Comparison of ENCODE assay signal across 25 mouse cellular contexts in genomic region chr3:101873061-101873675, GRCm38 (mm10). TPM values are rescaled to one million over a fixed set of nuclear protein-coding genes. Genes with fewer than 3 reads are reported as not detected.
A peak's percentile ranks its signal among the peaks of the same experiment; 100 is the strongest.
DNase-seq lines count a peak whose midpoint lies in the region; ATAC-seq and TF ChIP-seq lines count a peak whose summit lies in the region.
"Had no signal": no experiment of that assay in that cellular context is flagged by ENCODE, and none has a peak within 500 bp of the region (broad histone marks: within the 10 kb centered on the region; RNA-seq: fewer than 3 reads in every experiment).

No protein-coding gene starts in this region.

- intact Hi-C loops in heart, postnatal 25 days (cut with DNase I) = no loop called here
- intact Hi-C loops in left cerebral cortex, postnatal 4 days (cut with DNase I) = no loop called here

- TF ChIP-seq POLR2A in lung, adult 2 months (IDR thresholded peaks at IDR 0.05; ENCODE audit: borderline replicate concordance, extremely low read depth, low read depth, low read length) = no peak

- no peak for TF ChIP-seq CTCF in lung, embryonic 14.5 days (IDR thresholded peaks at IDR 0.05; ENCODE audit: low read depth)
- TF ChIP-seq CTCF in lung, adult 2 months (IDR thresholded peaks at IDR 0.05; ENCODE audit: insufficient read depth, low read length) = no peak

- H3K9ac ChIP-seq in lung, embryonic 14.5 days = no peak overlapping the region
- H3K9ac ChIP-seq: heart, embryonic 12.5 days; hindbrain, embryonic 15.5 days; limb, embryonic 15.5 days; liver, embryonic 15.5 days; midbrain, embryonic 15.5 days; neural tube, embryonic 15.5 days had no signal

- H3K4me3 ChIP-seq in lung, embryonic 14.5 days (ENCODE audit: low read depth, low read length) = no peak overlapping the region
- H3K4me3 ChIP-seq in lung, adult 2 months (replicated peaks; ENCODE audit: extremely low read depth, low read depth, low read length) = no peak overlapping the region
- H3K4me3 ChIP-seq: embryonic facial prominence, embryonic 10.5 days; heart, embryonic 12.5 days; hindbrain, embryonic 15.5 days; limb, embryonic 15.5 days; liver, embryonic 15.5 days; megakaryocyte, embryonic 14.5 days; midbrain, embryonic 15.5 days; neural tube, embryonic 15.5 days had no signal

- no peaks in the 10 kb centered on the region for H3K9me3 ChIP-seq in lung, embryonic 14.5 days (ENCODE audit: low read depth, low read length)
- H3K9me3 ChIP-seq: embryonic facial prominence, embryonic 10.5 days; heart, embryonic 12.5 days; hindbrain, embryonic 15.5 days; limb, embryonic 15.5 days; liver, embryonic 15.5 days; megakaryocyte, embryonic 14.5 days; midbrain, embryonic 15.5 days; neural tube, embryonic 15.5 days had no signal

- no peak overlapping the region for H3K27ac ChIP-seq in lung, embryonic 14.5 days (ENCODE audit: low read depth)
- H3K27ac ChIP-seq: embryonic facial prominence, embryonic 10.5 days; hindbrain, embryonic 15.5 days; limb, embryonic 15.5 days; liver, embryonic 15.5 days; midbrain, embryonic 15.5 days; neural tube, embryonic 15.5 days had no signal

- no peak overlapping the region for H3K4me2 ChIP-seq in lung, embryonic 14.5 days
- H3K4me2 ChIP-seq: heart, embryonic 12.5 days; hindbrain, embryonic 15.5 days; limb, embryonic 15.5 days; liver, embryonic 15.5 days; midbrain, embryonic 15.5 days; neural tube, embryonic 15.5 days had no signal

- WGBS in lung, embryonic 14.5 days = 70% methylated on average over 7 of the region's 7 CpGs
- 81% methylated on average over 7 of the region's 7 CpGs for WGBS in lung, adult 2 months

- H3K4me1 ChIP-seq in lung, embryonic 14.5 days (ENCODE audit: insufficient read depth) = peaks cover 4% of the 10 kb centered on the region; the same call in 1 of the 2 replicates
- H3K4me1 ChIP-seq in lung, adult 2 months (ENCODE audit: control insufficient read depth, insufficient read depth, low read length) = peaks cover 3% of the 10 kb centered on the region
- H3K4me1 ChIP-seq: limb, embryonic 15.5 days; liver, embryonic 15.5 days; midbrain, embryonic 15.5 days had no signal

- no peak for ATAC-seq in lung, embryonic 14.5 days (ENCODE audit: insufficient read depth)
- ATAC-seq: intestine, embryonic 16.5 days; midbrain, embryonic 15.5 days had no signal

- H3K27me3 ChIP-seq in lung, embryonic 14.5 days (ENCODE audit: insufficient read depth, low read length) = no peaks in the 10 kb centered on the region
- H3K27me3 ChIP-seq: heart, embryonic 12.5 days; hindbrain, embryonic 15.5 days; limb, embryonic 15.5 days; liver, embryonic 15.5 days; megakaryocyte, embryonic 14.5 days; midbrain, embryonic 15.5 days; neural tube, embryonic 15.5 days had no signal

- DNase-seq in heart, adult 11 months = peak; percentile 82
- DNase-seq in heart, postnatal 25 days (ENCODE audit: low spot score) = no peak
- DNase-seq in layer of hippocampus, adult 11-12 months (ENCODE audit: low spot score) = peak; percentile 36
- no peak for DNase-seq in layer of hippocampus, adult 9-10 months (ENCODE audit: low spot score)
- DNase-seq in lung, embryonic 14.5 days = peak; percentile 28
- no peak for DNase-seq in lung, adult 2 months
- DNase-seq in left cerebral cortex, postnatal 4 days = peak; percentile 47
- DNase-seq: adrenal gland, postnatal 36 days; B cell, adult 2 months; cerebellum, adult 2 months; gastrocnemius, postnatal 36 days; heart, postnatal 36 days; kidney, postnatal 25 days; lung, postnatal 14 days; right cerebral cortex, postnatal 4 days had no signal

- no peaks in the 10 kb centered on the region for H3K36me3 ChIP-seq in lung, embryonic 14.5 days (ENCODE audit: insufficient read depth)
- H3K36me3 ChIP-seq: embryonic facial prominence, embryonic 10.5 days; liver, embryonic 15.5 days; midbrain, embryonic 15.5 days had no signal

RNA-seq across cellular contexts. Expression of gene Mab21l3, which starts 24.4 kb away (rescaled TPM):
- under 1 TPM in 1 of 2 experiments, not detected in 1; 0.08 TPM for total RNA-seq in heart, postnatal 25 days (2021)
- 0.12 and 0.68 TPM in 2 replicates for polyA plus RNA-seq in lung, embryonic 14.5 days (2014; fragmentation: Nextera tagmentation; extraction: Ambion mirVana)
- 0.19 and 0.53 TPM in 2 replicates for polyA plus RNA-seq in lung, adult 2 months (2012; rRNA removed)
- total RNA-seq in left cerebral cortex, postnatal 4 days (2021) = under 1 TPM; 0.16 to 0.28 TPM
- total RNA-seq: common myeloid progenitor, adult 5-6 weeks; gastrocnemius, postnatal 36 days; heart, postnatal 36 days had no signal
- polyA plus RNA-seq: liver, embryonic 15.5 days had no signal

RNA-seq across cellular contexts. Expression of gene Slc22a15, which starts 51.1 kb away (rescaled TPM):
- total RNA-seq in heart, postnatal 25 days (2021) = 1 to 10 TPM; 2.2 to 2.7 TPM
- polyA plus RNA-seq in lung, embryonic 14.5 days (2014; fragmentation: Nextera tagmentation; extraction: Ambion mirVana) = 5.1 and 5.4 TPM in 2 replicates
- 11.0 and 11.6 TPM in 2 replicates for polyA plus RNA-seq in lung, adult 2 months (2012; rRNA removed)
- 10 to 100 TPM; 17.5 to 17.8 TPM for total RNA-seq in left cerebral cortex, postnatal 4 days (2021)

Comparison
In these comparisons a context has a peak if more than half of its experiments do, and no peak if none do; other contexts are left out.
1. DNase-seq: peak in heart, adult 11 months (single experiment), layer of hippocampus, adult 11-12 months (single experiment), lung, embryonic 14.5 days (single experiment) and left cerebral cortex, postnatal 4 days (single experiment); none in heart, postnatal 25 days (single experiment), layer of hippocampus, adult 9-10 months (single experiment) and lung, adult 2 months (single experiment).
2. RNA of gene Slc22a15, which starts 51.1 kb away (total RNA-seq): 17.5 to 17.8 TPM in left cerebral cortex, postnatal 4 days; 2.2 to 2.7 TPM in heart, postnatal 25 days; every median in the first group is over 4 times any median in the second.